Mouse (Mus musculus) olfactory bulb, adult 2 months (tissue): ENCODE data around the gene H3f3b.

ENCODE experiments used
- CTCF ChIP-seq: fragments of 200-500 bp; IDR thresholded peaks from 2 replicates; pipeline ENCODE4 v1.5.1; 2012; ENCODE audit warnings: low read depth, mild to moderate bottlenecking, low read length, moderate library complexity; ENCODE audit not compliant: insufficient read depth
- POLR2A ChIP-seq: fragments of 200-500 bp; IDR thresholded peaks from 2 replicates; pipeline ENCODE4 v1.6.1; 2012; ENCODE audit warnings: mild to moderate bottlenecking, low read depth, low read length, moderate library complexity; ENCODE audit not compliant: insufficient read depth

DNA sequence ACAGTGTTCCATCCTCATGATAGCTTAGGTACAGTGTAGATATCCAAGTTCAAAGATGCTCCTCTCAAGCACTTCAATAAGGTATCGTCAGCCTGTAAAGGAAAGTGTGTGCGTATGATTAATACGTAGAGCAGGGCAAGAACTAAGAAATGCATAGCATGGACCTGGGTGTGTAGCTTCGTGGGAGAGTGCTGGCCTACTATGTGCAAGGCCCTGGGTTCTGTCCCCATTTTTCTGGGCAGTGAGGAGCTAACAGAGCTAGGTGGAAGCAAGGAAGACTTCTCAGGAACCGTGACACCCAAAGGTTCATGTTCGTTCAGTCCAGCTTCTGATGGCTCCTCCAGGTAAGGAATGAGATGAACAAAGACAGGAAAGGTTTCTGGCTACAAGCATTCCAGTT is 17.4 kb upstream of the H3f3b start:
- TF ChIP-seq POLR2A: no peak
- no peak for TF ChIP-seq CTCF
